Comparison of ENCODE assay signal across 9 mouse cellular contexts in genomic region chr14:68966758-68967157, GRCm38 (mm10).
A peak's percentile ranks its signal among the peaks of the same experiment; 100 is the strongest.
DNase-seq lines count a peak whose midpoint lies in the region; ATAC-seq and TF ChIP-seq lines count a peak whose summit lies in the region.
"Had no signal": no experiment of that assay in that cellular context is flagged by ENCODE, and none has a peak within 500 bp of the region (broad histone marks: within the 10 kb centered on the region; RNA-seq: fewer than 3 reads in every experiment).

No protein-coding gene starts in this region.

- no peaks in the 10 kb centered on the region for H3K9me3 ChIP-seq in forebrain, postnatal 0 days (ENCODE audit: low read length)
- no peaks in the 10 kb centered on the region for H3K9me3 ChIP-seq in forebrain, embryonic 15.5 days
- H3K9me3 ChIP-seq in lung, postnatal 0 days (ENCODE audit: low read length): no peaks in the 10 kb centered on the region
- H3K9me3 ChIP-seq: neural tube, embryonic 12.5 days had no signal

- TF ChIP-seq CTCF in forebrain, postnatal 0 days (IDR thresholded peaks at IDR 0.05; ENCODE audit: low read depth): peak; percentile 61
- TF ChIP-seq CTCF in lung, postnatal 0 days (IDR thresholded peaks at IDR 0.05): peak; percentile 87

- no peak overlapping the region for H3K4me2 ChIP-seq in forebrain, postnatal 0 days (ENCODE audit: low read depth)
- H3K4me2 ChIP-seq in forebrain, embryonic 15.5 days (replicated peaks): no peak overlapping the region
- no peak overlapping the region for H3K4me2 ChIP-seq in lung, postnatal 0 days (replicated peaks; ENCODE audit: low read depth, low read length)
- H3K4me2 ChIP-seq: neural tube, embryonic 12.5 days had no signal

- no peaks in the 10 kb centered on the region for H3K4me1 ChIP-seq in forebrain, postnatal 0 days (ENCODE audit: insufficient read depth)
- no peaks in the 10 kb centered on the region for H3K4me1 ChIP-seq in forebrain, embryonic 15.5 days
- no peaks in the 10 kb centered on the region for H3K4me1 ChIP-seq in lung, postnatal 0 days (ENCODE audit: insufficient read depth, low read depth, low read length)
- H3K4me1 ChIP-seq: neural tube, embryonic 12.5 days had no signal

- no peaks in the 10 kb centered on the region for H3K27me3 ChIP-seq in forebrain, postnatal 0 days (ENCODE audit: insufficient read depth, low read length)
- no peaks in the 10 kb centered on the region for H3K27me3 ChIP-seq in forebrain, embryonic 15.5 days
- no peaks in the 10 kb centered on the region for H3K27me3 ChIP-seq in lung, postnatal 0 days (replicated peaks; ENCODE audit: insufficient read depth, low read length)
- H3K27me3 ChIP-seq: neural tube, embryonic 12.5 days had no signal

- no peak overlapping the region for H3K27ac ChIP-seq in forebrain, postnatal 0 days (ENCODE audit: low read depth, low read length)
- no peak overlapping the region for H3K27ac ChIP-seq in forebrain, embryonic 15.5 days (replicated peaks)
- H3K27ac ChIP-seq in lung, postnatal 0 days (ENCODE audit: low read length): no peak overlapping the region
- H3K27ac ChIP-seq: neural tube, embryonic 12.5 days had no signal

- DNase-seq in forebrain, postnatal 0 days: peak; percentile 25
- peak; percentile 45 to 60 for DNase-seq in spleen, adult 18-20 months
- DNase-seq in spleen, adult 12 weeks (ENCODE audit: low spot score): no peak
- peak; percentile 13 for DNase-seq in cerebellum, adult 9-11 months
- DNase-seq in heart, postnatal 4 days: peak; percentile 77
- DNase-seq in lung, postnatal 0 days (ENCODE audit: low spot score): peak; percentile 49
- peak; percentile 15 to 50 for DNase-seq in spleen, postnatal 14 days (ENCODE audit: low spot score in 2 of 2)

- H3K9ac ChIP-seq in forebrain, postnatal 0 days: no peak overlapping the region
- no peak overlapping the region for H3K9ac ChIP-seq in forebrain, embryonic 15.5 days (replicated peaks)
- no peak overlapping the region for H3K9ac ChIP-seq in lung, postnatal 0 days (replicated peaks; ENCODE audit: low read depth)
- H3K9ac ChIP-seq: neural tube, embryonic 12.5 days had no signal

- WGBS in forebrain, postnatal 0 days: 5% methylated on average over 1 of the region's 1 CpGs
- WGBS in forebrain, embryonic 15.5 days: 2% methylated on average over 1 of the region's 1 CpGs
- WGBS in lung, postnatal 0 days: 3% methylated on average over 1 of the region's 1 CpGs

- no peaks in the 10 kb centered on the region for H3K36me3 ChIP-seq in forebrain, postnatal 0 days (ENCODE audit: insufficient read depth)
- no peaks in the 10 kb centered on the region for H3K36me3 ChIP-seq in forebrain, embryonic 15.5 days
- no peaks in the 10 kb centered on the region for H3K36me3 ChIP-seq in lung, postnatal 0 days (ENCODE audit: insufficient read depth, low read length)
- H3K36me3 ChIP-seq: neural tube, embryonic 12.5 days had no signal

- no peak for ATAC-seq in forebrain, postnatal 0 days
- no peak for ATAC-seq in forebrain, embryonic 15.5 days (replicated peaks)
- ATAC-seq in lung, postnatal 0 days: no peak

- no peak for TF ChIP-seq EP300 in lung, postnatal 0 days (IDR thresholded peaks at IDR 0.05)

- no peak overlapping the region for H3K4me3 ChIP-seq in forebrain, postnatal 0 days (ENCODE audit: low read depth, low read length)
- no peak overlapping the region for H3K4me3 ChIP-seq in forebrain, embryonic 15.5 days
- H3K4me3 ChIP-seq in lung, postnatal 0 days (ENCODE audit: low read depth, low read length): no peak overlapping the region
- H3K4me3 ChIP-seq: neural tube, embryonic 12.5 days had no signal
